Mouse (Mus musculus) lung, postnatal 25 days (tissue): ENCODE measurements around the gene Ogg1.
A peak's percentile ranks its signal among the peaks of the same experiment; 100 is the strongest.

Experiments used
- DNase-seq: peaks from one replicate; pipeline ENCODE4 v3.0.0; 2022; ENCODE audit warnings: low spot score

The Ogg1 gene

GRCm38 (mm10) chr6:113370194-113370929, 43.6 kb downstream of the Ogg1 start:
- DNase-seq, result no peak

- DNase-seq, result no peak
Observed at GRCm38 (mm10) chr6:113373491-113373890, 46.7 kb downstream of the Ogg1 start.

GRCm38 (mm10) chr6:113377172-113377495, 50.4 kb downstream of the Ogg1 start:
- no peak for DNase-seq

GRCm38 (mm10) chr6:113377496-113378385, 51.0 kb downstream of the Ogg1 start, which contains the start of the genes Tada3 and Arpc4:
TSS of gene Tada3 (minus strand) at chr6:113377883.
TSS of gene Arpc4 (plus strand) at chr6:113378115.
- DNase-seq, result peak; percentile 94

- DNase-seq, result no peak
Observed at GRCm38 (mm10) chr6:113379246-113379645, 52.5 kb downstream of the Ogg1 start.

GRCm38 (mm10) chr6:113380480-113380879, 53.7 kb downstream of the Ogg1 start:
- DNase-seq, result no peak

- no peak for DNase-seq
Observed at GRCm38 (mm10) chr6:113384351-113384927, 57.7 kb downstream of the Ogg1 start.
